Mouse (Mus musculus): ENCODE results near the gene Git1.

DNA sequence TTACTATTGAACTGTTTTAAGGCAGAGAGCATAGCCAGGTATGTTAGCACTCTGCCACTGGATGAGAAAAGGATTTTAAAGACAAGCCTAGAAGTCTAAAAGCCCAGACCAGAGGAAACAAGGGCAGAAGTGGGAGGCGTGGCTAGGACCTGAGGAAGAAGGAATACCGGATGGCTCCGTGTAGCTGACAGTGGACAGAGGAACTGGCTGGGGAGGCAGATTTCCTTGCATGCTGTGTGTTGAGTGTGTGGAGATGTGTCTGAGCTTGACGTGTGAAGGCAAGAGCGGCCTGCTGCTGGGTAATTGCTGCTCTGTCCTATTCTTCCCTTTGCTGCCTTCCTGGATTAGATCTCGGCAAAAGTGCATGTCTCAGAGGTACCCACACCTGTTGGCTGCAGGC, 9.1 kb downstream of the Git1 start:
- TF ChIP-seq POLR2A (IDR thresholded peaks at IDR 0.05; ENCODE audit: insufficient read depth, low read depth, low read length), result no peak
- no peak for TF ChIP-seq EP300 (IDR thresholded peaks at IDR 0.05; ENCODE audit: insufficient read depth, low read depth, low read length)
